Mouse (Mus musculus): ENCODE measurements at regions not wholly inside any gene's neighbourhood (a gene's known extent, or its start where the extent isn't known, plus 50 kb on each side); places are given as distances from the start of the nearest gene placed in this dataset.
"Not testable (repeated sequence)": the region's sequence is repeated elsewhere in the genome, so short reads cannot be mapped to it uniquely, and the experiment has no call there.

DNA sequence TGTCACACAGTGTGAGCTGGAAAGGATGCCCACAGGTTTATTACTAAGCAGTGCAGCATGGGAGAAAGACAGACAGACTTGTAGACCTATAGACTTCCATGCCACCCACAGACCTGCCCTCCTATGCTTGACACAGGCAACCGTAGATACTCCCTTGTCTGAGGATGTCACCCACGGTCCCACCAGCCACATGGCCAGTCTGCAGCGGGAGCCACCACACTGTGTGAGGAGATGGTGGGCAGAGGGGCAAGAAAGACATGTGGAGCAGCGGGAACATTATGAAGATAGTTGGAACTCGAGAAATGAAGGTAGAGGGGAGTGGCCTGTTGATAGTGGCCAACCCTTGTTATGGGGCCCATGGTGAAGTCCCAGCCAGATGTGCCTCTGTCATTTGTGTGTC lies 244.0 kb upstream of the Tusc1 start:
- DNase-seq (ENCODE audit: low read depth, low spot score) = no peak

DNA sequence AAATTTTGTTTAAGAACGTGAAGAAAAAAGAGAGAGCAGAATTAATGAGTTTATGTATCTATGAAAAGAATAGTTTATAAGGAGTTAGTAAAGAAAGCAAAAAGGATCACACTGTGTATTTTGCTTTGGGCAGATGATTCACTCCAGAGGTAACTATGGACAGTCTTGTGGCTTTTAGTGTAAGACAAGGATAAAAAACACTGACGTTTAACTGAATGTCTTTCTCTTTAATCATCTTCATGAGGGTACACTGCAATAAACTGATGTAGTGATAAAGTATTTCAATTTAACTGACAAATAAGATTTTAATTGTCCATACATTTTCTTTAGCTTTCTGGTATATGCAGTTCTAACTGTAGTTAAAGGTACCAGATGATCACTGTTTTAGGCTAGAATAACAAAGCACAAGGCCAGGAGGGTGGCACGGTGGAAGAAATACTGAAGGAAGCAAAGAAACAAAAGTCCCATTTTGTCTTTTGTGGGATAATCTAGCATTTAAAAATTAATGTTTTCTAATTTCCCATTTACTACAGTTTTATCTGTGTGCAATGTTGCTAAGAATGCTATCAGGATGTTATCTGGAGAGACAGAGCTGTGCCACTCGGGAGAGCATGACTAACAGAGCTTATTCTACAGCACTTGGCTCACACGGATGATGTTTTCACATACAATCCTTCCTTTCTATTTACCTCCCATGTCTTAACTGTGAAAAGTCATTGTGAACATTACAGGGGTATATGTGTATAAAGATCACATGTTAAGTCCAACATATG lies 232.4 kb upstream of the Tusc1 start:
- no peak for DNase-seq (ENCODE audit: low read depth, low spot score)

DNA sequence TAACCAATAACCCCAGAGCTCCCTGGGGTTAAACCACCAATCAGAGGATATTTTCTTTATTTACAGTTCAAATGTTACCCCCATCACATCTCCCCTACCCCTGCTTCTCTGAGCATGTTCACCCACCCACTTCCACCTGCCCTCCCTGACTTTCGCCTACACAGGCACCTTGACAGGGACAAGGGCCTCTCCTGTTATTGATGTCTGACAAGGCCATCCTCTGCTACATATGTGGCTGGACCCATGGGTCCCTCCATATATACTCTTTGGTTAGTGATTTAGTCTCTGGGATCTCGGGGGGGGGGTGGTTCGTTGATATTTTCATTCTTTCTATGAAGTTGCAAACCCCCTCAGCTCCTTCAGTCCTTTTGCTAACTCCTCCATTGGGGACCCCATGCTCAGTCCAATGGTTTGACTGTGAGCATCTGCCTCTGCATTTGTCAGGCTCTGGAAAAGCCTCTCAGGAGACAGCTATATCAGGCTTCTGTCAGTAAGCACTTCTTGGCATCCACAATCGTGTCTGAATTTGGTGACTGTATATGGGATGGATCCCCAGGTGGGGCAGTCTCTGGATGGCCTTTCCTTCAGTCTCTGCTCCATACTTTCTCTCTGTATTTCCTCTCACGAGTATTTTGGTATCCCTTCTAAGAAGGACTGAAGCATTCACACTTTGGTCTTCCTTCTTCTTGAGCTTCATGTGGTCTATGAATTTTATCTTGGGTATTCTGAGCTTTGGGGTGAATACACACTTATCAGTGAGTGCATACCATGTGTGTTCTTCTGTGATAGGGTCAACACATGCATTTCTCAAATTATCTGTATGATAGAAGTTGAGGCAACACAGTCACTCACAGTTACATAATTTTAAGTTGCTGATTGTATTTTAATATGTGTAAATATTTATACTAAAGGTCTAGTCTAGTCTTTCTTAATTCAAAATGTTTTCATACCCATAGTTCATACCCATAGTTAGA lies 220.8 kb upstream of the Tusc1 start:
- no peak for DNase-seq (ENCODE audit: low read depth, low spot score)

DNA sequence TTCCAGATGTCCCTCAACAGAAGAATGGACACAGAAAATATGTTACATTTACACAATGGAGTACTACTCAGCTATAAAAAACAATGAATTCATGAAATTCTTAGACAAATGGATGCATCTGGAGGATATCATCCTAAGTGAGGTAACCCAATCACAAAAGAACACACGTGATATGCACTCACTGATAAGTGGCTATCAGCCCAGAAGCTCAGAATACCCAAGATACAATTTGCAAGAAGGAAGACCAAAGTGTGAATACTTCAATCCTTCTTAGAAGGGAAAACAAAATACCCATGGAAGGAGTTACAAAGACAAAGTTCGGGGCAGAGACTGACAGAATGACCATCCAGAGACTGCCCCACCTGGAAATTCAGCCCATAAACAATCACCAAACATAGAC lies 219.9 kb upstream of the Tusc1 start:
- not testable (repeated sequence) for DNase-seq (ENCODE audit: low read depth, low spot score)

DNA sequence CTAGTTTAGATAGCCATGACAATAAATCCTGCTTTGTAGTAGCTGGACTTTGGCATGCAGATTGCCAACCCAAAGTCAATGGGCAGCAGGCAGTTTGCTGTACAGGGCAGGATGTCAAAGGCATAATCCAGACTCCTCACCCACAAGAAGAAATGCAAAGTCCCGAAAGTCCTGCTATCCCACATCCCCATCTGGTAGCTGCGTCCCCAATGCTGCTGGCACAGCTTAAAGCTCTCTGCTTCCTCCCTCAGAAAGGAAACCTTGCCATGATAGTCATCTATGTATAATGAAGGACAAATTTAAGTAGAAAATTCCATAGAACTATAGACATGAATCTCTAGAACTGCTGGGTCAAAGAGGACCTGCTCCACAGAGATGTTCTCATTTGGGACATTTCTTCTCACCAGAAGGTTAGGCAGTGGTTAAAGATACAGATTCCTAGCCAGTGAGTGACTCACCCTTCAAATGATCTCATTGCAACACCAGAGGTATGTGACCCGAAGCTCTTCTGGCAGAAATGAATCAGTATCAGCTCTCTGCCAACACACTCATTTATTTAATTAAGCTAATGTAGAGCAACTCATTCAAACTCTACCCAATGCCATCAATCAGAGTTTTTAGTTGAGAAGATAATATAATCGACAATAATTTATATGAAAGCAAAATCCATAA lies 217.3 kb upstream of the Tusc1 start:
- no peak for DNase-seq (ENCODE audit: low read depth, low spot score)

DNA sequence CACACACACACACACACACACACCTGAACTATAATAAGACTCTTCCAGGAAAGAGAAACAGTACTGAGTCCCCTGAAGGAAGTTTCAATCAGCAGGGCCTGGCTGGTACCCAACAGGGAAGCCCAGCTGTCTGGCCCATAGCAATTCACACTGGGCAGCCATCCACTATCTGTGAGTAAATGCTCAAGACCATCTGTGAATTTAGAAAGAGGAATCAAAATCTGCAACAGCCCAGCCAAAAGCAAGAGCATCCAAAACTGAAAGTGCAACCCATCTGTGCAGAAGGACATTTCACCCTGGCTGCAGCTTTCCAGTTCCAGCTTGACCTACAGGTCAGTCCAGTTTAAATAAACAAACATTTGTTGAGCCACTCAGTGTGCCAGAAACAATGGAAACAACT lies 215.8 kb upstream of the Tusc1 start:
- DNase-seq (ENCODE audit: low read depth, low spot score) = no peak

DNA sequence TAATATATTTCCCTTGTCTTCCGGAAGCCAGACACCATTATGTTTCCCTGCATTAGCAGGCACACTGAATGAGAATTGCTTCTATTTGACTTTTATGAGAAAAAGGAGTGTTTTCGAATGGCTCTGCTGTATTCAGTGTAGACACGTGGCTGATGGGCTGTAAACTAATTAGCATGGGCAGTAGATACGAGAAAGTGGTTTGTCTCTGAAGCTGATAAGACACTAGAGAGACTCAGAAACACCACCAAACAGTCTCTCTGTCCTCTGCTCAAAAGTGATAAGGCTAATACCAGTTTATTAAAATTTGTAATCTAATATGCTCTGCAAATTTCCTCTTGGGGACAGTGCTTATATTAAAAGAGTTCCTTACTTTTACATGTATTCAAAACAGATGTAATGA lies 205.3 kb upstream of the Tusc1 start:
- no peak for DNase-seq (ENCODE audit: low read depth, low spot score)

DNA sequence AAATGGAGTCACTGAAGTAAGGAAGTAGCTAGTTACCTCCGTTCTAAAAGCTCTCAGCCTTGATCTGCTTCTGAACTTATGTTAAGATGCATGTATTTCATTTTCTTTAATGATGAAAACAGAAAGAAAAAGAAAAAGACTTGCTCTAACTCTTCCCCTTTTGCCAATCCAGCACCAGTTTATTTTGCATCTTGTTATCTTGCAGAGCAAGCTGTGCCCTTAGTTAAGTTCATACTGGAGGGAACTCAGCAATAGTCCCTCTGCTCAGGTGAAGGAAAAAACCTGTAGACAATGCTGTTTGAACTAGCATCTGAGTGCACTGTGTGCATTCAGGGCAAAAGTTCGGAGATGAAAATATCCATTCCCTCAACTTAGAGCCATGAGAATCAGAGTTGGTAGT lies 192.1 kb upstream of the Tusc1 start:
- no peak for DNase-seq (ENCODE audit: low read depth, low spot score)

DNA sequence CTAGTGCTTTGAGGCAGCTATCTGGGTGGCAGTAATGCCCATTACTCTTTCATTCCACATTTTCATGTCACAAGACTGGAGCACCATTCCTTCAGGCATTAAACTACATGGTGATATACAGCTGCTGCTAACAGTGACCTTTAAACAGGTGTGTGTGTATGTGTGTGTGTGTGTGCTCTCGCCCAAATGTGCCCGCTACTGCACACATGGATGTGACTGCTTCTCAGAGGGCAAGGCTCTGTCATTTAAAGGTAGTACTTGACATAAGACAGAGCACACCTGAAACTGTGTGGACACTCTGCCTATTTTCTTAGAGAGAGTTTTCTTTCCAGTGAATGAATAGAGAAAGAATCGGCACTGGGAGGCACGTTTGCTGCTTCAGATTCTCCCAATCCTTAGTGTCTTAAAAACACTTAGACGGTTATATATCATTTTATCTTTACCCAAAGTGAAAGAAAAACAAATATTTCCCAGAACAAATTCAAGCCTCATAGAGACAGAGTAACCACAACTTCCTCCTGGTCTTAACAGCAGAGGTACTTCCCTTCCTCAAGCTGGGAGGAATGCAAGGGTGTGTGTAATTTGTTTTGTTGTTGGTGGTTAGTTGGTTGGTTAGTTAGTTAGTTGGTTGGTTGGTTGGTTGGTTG lies 185.3 kb upstream of the Tusc1 start:
- peak; percentile 1 for DNase-seq (ENCODE audit: low read depth, low spot score)

DNA sequence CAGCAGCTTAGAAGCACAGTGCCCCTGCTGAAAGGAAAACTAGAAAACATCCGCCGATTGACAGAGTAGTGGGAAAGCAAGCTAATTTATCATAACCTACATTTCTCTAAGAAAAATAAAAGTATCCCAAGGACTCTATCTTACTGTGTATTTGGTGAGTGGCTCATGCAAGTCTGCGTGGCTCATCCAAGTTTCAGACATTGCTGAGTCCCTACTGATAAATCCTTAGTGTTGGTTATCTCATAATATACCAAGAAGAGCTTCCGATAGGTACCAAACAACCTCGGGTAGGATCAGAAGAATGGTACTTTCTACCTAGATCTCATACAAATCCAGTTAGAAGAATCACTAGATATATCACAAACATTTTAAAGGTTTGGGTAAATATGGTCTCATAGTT lies 183.6 kb upstream of the Tusc1 start:
- no peak for DNase-seq (ENCODE audit: low read depth, low spot score)

DNA sequence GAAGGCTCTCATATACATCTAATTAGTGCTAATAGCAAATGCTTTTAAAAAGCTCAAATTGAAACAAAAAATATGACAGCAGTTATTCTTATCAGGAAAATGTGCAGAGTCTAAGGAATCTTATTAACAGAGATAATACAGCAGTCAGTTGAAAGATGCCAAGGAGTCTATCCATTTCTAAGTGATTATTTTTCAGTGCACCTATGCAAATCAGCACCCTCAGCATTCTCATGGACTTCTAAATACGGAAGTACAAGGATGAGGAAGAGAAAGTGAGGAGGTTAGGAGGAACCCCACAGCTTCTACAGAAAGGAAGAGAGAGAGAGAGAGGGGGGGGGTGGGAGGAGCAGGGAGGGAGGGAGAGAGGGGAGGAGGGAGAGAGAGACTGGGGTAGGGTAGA lies 175.5 kb upstream of the Tusc1 start:
- no peak for DNase-seq (ENCODE audit: low read depth, low spot score)

DNA sequence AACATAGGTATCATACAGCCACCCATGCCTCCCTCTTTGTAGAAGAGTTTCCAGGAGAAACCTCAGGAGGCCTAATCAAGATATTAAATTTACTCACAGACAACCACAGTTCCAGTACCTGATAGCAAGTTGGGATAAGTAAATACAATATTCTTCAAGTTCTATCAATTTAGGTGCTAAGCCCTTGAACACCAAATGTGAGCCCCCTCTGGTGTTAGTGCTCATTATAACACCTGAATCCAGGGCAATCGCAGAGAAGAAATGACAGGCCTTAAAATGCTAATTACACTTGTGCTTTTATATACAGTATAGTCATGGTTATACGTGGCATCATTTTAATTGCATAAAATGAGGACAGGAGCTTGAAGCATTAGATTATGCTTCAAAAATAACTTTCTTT lies 161.6 kb upstream of the Tusc1 start:
- no peak for DNase-seq (ENCODE audit: low read depth, low spot score)

DNA sequence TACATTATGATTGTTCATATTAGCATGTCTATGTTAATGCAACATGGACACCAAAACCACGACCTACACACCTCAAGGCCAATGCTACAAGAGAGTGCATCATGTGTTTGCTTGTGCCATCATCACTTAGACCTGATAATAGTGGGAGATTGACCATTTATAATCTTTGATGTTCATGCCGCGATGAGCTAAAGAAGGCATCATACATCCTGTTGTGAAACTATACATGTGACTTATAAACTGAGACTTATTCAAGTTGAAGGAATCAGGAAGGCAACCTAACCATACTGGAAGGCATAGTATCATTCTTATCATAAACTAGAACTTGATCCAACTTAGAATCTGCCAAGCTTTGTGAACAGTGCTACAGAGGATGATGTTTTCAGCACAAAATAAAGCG lies 159.0 kb upstream of the Tusc1 start:
- no peak for DNase-seq (ENCODE audit: low read depth, low spot score)

DNA sequence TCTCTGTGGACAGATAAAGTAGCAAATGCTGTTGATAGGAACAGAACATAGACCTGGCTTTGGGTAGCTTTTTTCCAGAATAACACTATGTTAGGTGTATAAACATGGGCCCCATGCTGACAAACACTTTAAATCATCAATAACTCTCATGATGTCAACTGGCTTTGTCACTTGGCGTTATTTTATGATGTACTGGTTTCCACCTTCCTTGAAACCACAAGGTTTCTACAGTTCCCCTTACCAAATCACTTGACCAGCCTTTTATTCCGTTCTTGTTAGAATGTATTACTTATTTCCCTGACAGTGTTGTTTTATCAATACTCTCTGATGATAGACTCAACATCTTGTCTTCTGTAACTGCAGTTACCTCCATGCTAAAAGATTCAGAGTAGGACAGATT lies 158.6 kb upstream of the Tusc1 start:
- no peak for DNase-seq (ENCODE audit: low read depth, low spot score)

DNA sequence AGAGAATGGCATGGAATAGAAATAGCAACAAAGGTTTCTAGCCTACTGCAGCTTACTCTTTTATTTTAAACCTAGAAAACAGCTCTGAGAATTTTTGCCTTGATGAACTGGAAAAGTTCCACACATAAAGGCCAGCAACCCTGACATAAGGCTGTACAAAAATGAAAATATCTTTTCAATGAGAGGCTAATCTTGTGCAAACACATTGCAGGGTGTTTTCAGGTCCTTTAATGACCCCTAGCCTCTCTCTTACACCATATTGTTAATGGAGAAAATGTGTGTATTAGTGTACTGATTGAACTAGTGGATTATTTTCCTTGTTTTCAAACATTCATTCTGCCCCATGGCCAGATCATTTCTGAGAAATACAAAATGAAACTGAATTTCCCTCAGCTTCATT lies 158.0 kb upstream of the Tusc1 start:
- no peak for DNase-seq (ENCODE audit: low read depth, low spot score)

DNA sequence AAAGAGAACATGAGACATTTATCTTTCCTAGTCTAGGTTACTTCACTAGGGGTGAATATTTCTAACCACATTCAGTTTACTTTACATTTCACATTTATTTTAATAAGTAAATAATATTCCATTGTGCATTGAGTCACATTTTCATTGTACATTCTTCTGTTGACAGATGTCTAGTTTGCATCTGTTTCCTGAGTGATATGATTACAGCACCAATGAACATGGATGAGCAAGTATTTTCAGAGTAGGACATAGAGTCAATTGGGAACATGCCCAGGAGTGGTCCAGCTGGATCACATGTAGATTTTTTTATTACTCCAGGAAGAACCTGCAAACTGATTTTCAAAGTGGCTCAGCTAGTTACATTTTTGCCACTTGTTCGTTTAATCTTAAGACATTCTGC lies 153.3 kb upstream of the Tusc1 start:
- DNase-seq (ENCODE audit: low read depth, low spot score) = no peak

DNA sequence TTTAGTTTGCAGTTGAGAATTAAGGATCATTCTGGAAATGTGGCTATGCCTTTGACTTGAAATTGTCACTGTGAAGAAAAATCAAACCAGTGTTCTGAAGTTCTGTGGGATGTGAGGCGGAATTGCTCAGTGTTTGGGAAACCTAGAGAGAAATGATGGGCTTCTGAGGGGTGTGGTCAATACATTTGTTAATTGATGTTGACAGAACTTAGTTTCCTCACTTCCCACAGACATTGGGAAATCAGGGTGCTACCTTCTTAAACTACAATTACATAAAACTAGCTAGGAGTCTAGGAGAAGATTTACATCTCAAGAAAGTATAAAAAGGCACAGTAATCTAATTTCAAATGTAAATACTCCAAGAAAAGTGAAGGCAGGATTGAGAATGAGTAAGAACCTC lies 151.1 kb upstream of the Tusc1 start:
- DNase-seq (ENCODE audit: low read depth, low spot score) = no peak

DNA sequence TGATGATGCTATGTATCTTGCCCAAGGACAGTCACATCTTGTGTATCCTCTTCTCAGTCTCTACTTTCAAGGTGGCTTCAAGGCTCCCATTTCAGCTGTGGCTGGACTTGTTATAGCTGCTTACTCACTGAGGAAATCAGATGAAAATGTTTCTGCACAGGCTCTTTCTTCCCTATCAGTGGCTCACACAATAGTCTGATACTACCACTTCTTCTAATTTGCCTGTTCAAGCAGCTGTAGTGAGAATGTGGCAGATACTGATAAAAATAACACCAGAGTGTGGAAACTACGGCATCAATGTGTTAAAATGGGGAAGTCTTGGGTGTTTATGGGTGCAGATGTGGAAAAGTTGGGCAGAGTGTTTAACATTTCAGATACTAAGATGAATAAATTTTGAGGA lies 145.9 kb upstream of the Tusc1 start:
- DNase-seq (ENCODE audit: low read depth, low spot score) = no peak

DNA sequence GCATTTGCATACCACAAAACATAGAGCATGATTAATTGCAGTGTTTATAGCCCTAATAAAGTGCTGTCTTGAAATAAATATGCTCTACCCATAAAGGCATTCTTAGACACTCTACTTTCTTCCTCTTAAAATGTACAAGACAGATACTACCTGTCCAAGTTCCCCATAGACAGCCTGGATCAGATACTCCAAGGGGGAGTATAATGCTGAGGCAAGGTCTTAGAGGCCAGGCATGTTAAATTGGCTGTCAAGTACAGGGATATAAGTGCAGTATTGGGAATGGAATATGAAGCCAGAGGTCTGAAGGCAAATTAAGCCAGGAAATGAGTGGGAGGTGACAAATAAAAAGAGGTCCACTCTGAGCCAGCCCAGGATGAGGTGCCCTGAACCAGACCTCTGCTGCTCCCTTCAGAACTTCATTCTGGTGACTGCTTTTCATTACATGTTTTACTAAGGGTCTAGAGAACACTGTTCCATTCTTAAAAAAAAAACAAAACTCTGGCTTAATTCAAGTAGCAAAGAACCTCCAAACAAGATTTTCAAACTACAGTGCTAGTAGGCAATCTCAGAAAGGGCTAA lies 142.0 kb upstream of the Tusc1 start:
- no peak for DNase-seq (ENCODE audit: low read depth, low spot score)

DNA sequence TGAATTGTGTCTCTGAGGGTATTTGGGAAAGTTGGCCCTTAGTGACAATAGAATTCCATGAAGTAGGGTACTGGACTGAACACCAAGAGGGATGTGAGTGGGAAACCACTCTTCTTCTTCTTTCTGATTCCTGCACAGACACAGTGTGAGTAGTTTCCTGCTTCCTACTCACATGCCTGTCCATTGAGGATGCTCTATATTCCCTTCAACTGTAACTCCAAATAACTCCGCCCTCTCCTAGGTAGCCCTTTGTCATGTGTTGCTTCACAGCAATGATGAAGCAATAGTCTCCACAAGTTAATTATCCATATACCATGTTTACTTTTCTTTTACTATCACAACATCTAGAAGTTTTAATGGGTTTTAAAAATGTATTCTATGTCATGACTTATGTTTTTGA lies 132.7 kb upstream of the Tusc1 start:
- no peak for DNase-seq (ENCODE audit: low read depth, low spot score)

DNA sequence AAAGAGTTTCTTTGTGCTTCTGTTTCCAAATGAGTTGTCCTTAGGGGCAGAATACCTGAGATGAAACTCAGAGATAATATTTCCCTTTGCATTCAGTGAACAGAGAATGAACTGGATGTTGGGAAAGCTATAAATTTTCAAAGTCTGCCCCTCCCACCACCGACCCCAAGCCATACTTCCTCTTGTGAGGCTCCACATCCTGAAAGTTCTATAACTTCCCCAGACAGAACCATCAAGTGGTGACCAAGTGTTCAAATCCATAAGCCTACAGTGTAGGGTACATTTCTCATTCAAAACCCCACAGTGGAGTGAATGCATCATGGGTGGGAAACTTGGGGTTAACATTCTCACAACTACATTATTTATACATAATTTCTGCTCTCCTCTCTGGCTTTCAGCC lies 132.1 kb upstream of the Tusc1 start:
- no peak for DNase-seq (ENCODE audit: low read depth, low spot score)

DNA sequence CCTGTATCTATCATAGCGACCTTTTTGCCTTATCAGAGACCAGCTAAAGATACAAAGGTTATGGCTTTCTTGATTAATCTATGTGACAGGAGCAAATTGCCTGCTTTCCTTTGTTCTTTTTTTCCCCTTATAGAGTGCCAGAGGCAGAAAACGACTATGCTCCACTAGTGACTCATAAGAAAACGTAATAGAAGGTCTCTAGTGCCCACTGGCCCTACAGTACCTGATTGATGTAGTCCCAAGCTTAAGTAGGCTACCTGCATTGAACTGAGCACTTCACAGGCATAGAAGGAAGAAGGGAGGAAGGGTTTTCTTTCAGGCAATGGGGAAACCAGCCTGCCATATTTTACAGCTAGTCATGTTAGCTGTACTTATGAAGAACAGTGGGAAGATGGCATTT lies 116.0 kb upstream of the Tusc1 start:
- no peak for DNase-seq (ENCODE audit: low read depth, low spot score)
